In the genomic region with DNA sequence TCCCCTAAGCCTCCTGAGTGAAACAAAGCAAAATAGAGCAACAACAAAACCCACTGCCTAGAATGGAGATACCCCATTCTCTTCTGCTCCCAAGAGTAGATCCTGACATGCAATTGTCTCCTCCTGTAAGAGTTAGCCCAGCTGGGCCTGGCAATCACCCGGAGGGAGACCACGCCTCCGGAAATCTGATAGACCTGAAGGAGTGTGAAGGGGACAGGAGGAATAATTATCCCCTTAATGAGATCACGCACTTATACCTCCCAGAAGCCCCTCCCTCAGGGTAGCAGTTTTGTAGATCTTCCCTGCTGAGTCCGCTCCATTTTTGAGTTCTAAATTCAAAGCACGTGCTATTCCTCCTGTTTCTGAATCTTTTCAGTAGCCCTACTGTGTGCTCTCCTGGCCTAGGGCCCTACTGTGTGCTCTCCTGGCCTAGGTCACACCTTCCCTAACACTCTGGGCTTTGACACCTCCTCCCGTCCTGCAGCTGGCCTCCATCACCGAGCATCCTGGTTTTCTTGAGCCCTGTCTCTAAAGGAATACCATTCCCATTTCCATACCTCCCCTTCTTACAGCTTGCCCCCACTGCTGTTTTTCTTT, we compare ENCODE assay signal across 21 mouse cellular contexts.
DNase-seq lines count a peak whose midpoint lies in the region; ATAC-seq lines count a peak whose summit lies in the region.
"Had no signal": no experiment of that assay in that cellular context is flagged by ENCODE, and none has a peak within 500 bp of the region (broad histone marks: within the 10 kb centered on the region; RNA-seq: fewer than 3 reads in every experiment).

No protein-coding gene starts in this region.

- peaks cover 2% of the 10 kb centered on the region; the same call in 1 of the 2 replicates for H3K4me1 ChIP-seq in forebrain, embryonic 14.5 days (ENCODE audit: control insufficient read depth, insufficient read depth, low read length)
- H3K4me1 ChIP-seq in forebrain, embryonic 16.5 days (replicated peaks; ENCODE audit: control insufficient read depth, insufficient read depth, low read length) = peaks cover 9% of the 10 kb centered on the region
- peaks cover 19% of the 10 kb centered on the region for H3K4me1 ChIP-seq in heart, embryonic 15.5 days (replicated peaks)
- peaks cover 31% of the 10 kb centered on the region for H3K4me1 ChIP-seq in limb, embryonic 12.5 days (replicated peaks)
- peaks cover 24% of the 10 kb centered on the region for H3K4me1 ChIP-seq in limb, embryonic 10.5 days
- peaks cover 12% of the 10 kb centered on the region; the same call in 1 of the 2 replicates for H3K4me1 ChIP-seq in embryonic facial prominence, embryonic 15.5 days
- H3K4me1 ChIP-seq: intestine, embryonic 15.5 days; neural tube, embryonic 12.5 days had no signal

- 0 out of 2 replicates have a peak, but pooled peaks have one; percentile 33 for ATAC-seq in forebrain, embryonic 14.5 days
- no peak for ATAC-seq in forebrain, embryonic 16.5 days
- no peak for ATAC-seq in heart, embryonic 15.5 days (replicated peaks; ENCODE audit: insufficient number of reproducible peaks, insufficient read depth, low FRiP score, low read depth)
- no peak for ATAC-seq in limb, embryonic 12.5 days (ENCODE audit: insufficient number of reproducible peaks, insufficient read depth, low FRiP score, low TSS enrichment, low read depth)
- no peak for ATAC-seq in embryonic facial prominence, embryonic 15.5 days (ENCODE audit: insufficient number of reproducible peaks, low FRiP score, low TSS enrichment, low read depth)
- ATAC-seq: CD4-positive, CD25-positive, alpha-beta regulatory T cell, adult 4 months; intestine, embryonic 15.5 days had no signal

- no peak overlapping the region for H3K4me2 ChIP-seq in forebrain, embryonic 14.5 days (ENCODE audit: low read length)
- H3K4me2 ChIP-seq in forebrain, embryonic 16.5 days (ENCODE audit: low read length) = no peak overlapping the region
- peak overlapping the region; percentile 37 for H3K4me2 ChIP-seq in heart, embryonic 15.5 days
- 0 out of 2 replicates have a peak overlapping the region, but pooled peaks have one; percentile 28 for H3K4me2 ChIP-seq in limb, embryonic 12.5 days
- no peak overlapping the region for H3K4me2 ChIP-seq in embryonic facial prominence, embryonic 15.5 days (replicated peaks)
- H3K4me2 ChIP-seq: forebrain, embryonic 13.5 days; hindbrain, embryonic 15.5 days; intestine, embryonic 15.5 days; limb, embryonic 15.5 days; lung, embryonic 14.5 days; neural tube, embryonic 12.5 days had no signal

- no peak for DNase-seq in forebrain, embryonic 14.5 days (ENCODE audit: low spot score)
- DNase-seq in heart, adult 11 months = no peak
- no peak for DNase-seq in limb, embryonic 10.5 days (ENCODE audit: low spot score)
- DNase-seq in kidney, postnatal 14 days = no peak
- DNase-seq: cerebellum, adult 11 months; gastrocnemius, postnatal 10 days; layer of hippocampus, adult 9-11 months; thymus, adult 18-20 months had no signal

- no peak overlapping the region for H3K4me3 ChIP-seq in forebrain, embryonic 14.5 days (ENCODE audit: low read depth, low read length)
- H3K4me3 ChIP-seq in forebrain, embryonic 16.5 days (replicated peaks; ENCODE audit: low read length) = no peak overlapping the region
- no peak overlapping the region for H3K4me3 ChIP-seq in heart, embryonic 15.5 days
- H3K4me3 ChIP-seq in limb, embryonic 12.5 days (replicated peaks) = no peak overlapping the region
- no peak overlapping the region for H3K4me3 ChIP-seq in limb, embryonic 10.5 days
- H3K4me3 ChIP-seq in embryonic facial prominence, embryonic 15.5 days (replicated peaks) = no peak overlapping the region
- H3K4me3 ChIP-seq: forebrain, embryonic 13.5 days; hindbrain, embryonic 15.5 days; intestine, embryonic 15.5 days; limb, embryonic 15.5 days; neural tube, embryonic 12.5 days had no signal

- no peaks in the 10 kb centered on the region for H3K27me3 ChIP-seq in forebrain, embryonic 14.5 days (replicated peaks; ENCODE audit: control insufficient read depth, insufficient read depth, low read length)
- H3K27me3 ChIP-seq in forebrain, embryonic 16.5 days (replicated peaks; ENCODE audit: control insufficient read depth, insufficient read depth, low read length) = no peaks in the 10 kb centered on the region
- no peaks in the 10 kb centered on the region for H3K27me3 ChIP-seq in heart, embryonic 15.5 days
- no peaks in the 10 kb centered on the region for H3K27me3 ChIP-seq in limb, embryonic 12.5 days
- no peaks in the 10 kb centered on the region for H3K27me3 ChIP-seq in limb, embryonic 10.5 days (ENCODE audit: low read depth, poor library complexity, severe bottlenecking)
- H3K27me3 ChIP-seq in embryonic facial prominence, embryonic 15.5 days = no peaks in the 10 kb centered on the region
- H3K27me3 ChIP-seq: forebrain, embryonic 13.5 days; hindbrain, embryonic 15.5 days; intestine, embryonic 15.5 days; limb, embryonic 15.5 days; neural tube, embryonic 12.5 days; Patski had no signal

- H3K36me3 ChIP-seq in forebrain, embryonic 14.5 days (ENCODE audit: control insufficient read depth, insufficient read depth, low read length) = no peaks in the 10 kb centered on the region
- no peaks in the 10 kb centered on the region for H3K36me3 ChIP-seq in forebrain, embryonic 16.5 days (ENCODE audit: control insufficient read depth, insufficient read depth)
- H3K36me3 ChIP-seq in heart, embryonic 15.5 days = no peaks in the 10 kb centered on the region
- no peaks in the 10 kb centered on the region for H3K36me3 ChIP-seq in limb, embryonic 12.5 days
- H3K36me3 ChIP-seq in limb, embryonic 10.5 days = no peaks in the 10 kb centered on the region
- H3K36me3 ChIP-seq in embryonic facial prominence, embryonic 15.5 days = no peaks in the 10 kb centered on the region
- H3K36me3 ChIP-seq: hindbrain, embryonic 15.5 days; intestine, embryonic 15.5 days; limb, embryonic 15.5 days; neural tube, embryonic 12.5 days had no signal

- no peak overlapping the region for H3K27ac ChIP-seq in forebrain, embryonic 14.5 days (ENCODE audit: low read depth, low read length)
- H3K27ac ChIP-seq in forebrain, embryonic 16.5 days (ENCODE audit: low read length) = no peak overlapping the region
- H3K27ac ChIP-seq in heart, embryonic 15.5 days = peak overlapping the region; percentile 80
- peak overlapping the region; percentile 42; the same call in 1 of the 2 replicates for H3K27ac ChIP-seq in limb, embryonic 12.5 days
- no peak overlapping the region for H3K27ac ChIP-seq in limb, embryonic 10.5 days
- H3K27ac ChIP-seq in embryonic facial prominence, embryonic 15.5 days (replicated peaks) = 0 out of 2 replicates have a peak overlapping the region, but pooled peaks have one; percentile 17
- H3K27ac ChIP-seq: forebrain, embryonic 13.5 days; hindbrain, embryonic 15.5 days; intestine, embryonic 15.5 days; limb, embryonic 15.5 days; liver, embryonic 14.5 days; neural tube, embryonic 12.5 days had no signal

- H3K9ac ChIP-seq in forebrain, embryonic 14.5 days (ENCODE audit: low read length) = no peak overlapping the region
- H3K9ac ChIP-seq in forebrain, embryonic 16.5 days (replicated peaks; ENCODE audit: low read depth, low read length) = no peak overlapping the region
- no peak overlapping the region for H3K9ac ChIP-seq in heart, embryonic 15.5 days
- no peak overlapping the region for H3K9ac ChIP-seq in limb, embryonic 12.5 days (replicated peaks)
- H3K9ac ChIP-seq in embryonic facial prominence, embryonic 15.5 days = no peak overlapping the region
- H3K9ac ChIP-seq: forebrain, embryonic 13.5 days; hindbrain, embryonic 15.5 days; intestine, embryonic 15.5 days; limb, embryonic 15.5 days; liver, embryonic 14.5 days; lung, embryonic 14.5 days; neural tube, embryonic 12.5 days had no signal

- WGBS in forebrain, embryonic 14.5 days = 54% methylated on average over 8 of the region's 8 CpGs
- WGBS in forebrain, embryonic 16.5 days = 57% methylated on average over 8 of the region's 8 CpGs
- WGBS in heart, embryonic 15.5 days = 67% methylated on average over 8 of the region's 8 CpGs
- 38% methylated on average over 8 of the region's 8 CpGs for WGBS in limb, embryonic 12.5 days
- 52% methylated on average over 8 of the region's 8 CpGs for WGBS in limb, embryonic 10.5 days
- WGBS in embryonic facial prominence, embryonic 15.5 days = 58% methylated on average over 8 of the region's 8 CpGs

- no peaks in the 10 kb centered on the region for H3K9me3 ChIP-seq in forebrain, embryonic 14.5 days (replicated peaks; ENCODE audit: control insufficient read depth, low read length)
- 0 out of 2 replicates have a peak, but pooled peaks cover 4% of the 10 kb centered on the region for H3K9me3 ChIP-seq in forebrain, embryonic 16.5 days (ENCODE audit: control insufficient read depth, low read length)
- no peaks in the 10 kb centered on the region for H3K9me3 ChIP-seq in heart, embryonic 15.5 days (replicated peaks)
- H3K9me3 ChIP-seq in limb, embryonic 12.5 days = peaks cover 7% of the 10 kb centered on the region; the same call in 1 of the 2 replicates
- no peaks in the 10 kb centered on the region for H3K9me3 ChIP-seq in limb, embryonic 10.5 days (replicated peaks)
- no peaks in the 10 kb centered on the region for H3K9me3 ChIP-seq in embryonic facial prominence, embryonic 15.5 days (replicated peaks)
- H3K9me3 ChIP-seq: hindbrain, embryonic 15.5 days; intestine, embryonic 15.5 days; limb, embryonic 15.5 days had no signal

Comparison
In these comparisons a context has a peak if more than half of its experiments do, and no peak if none do; other contexts are left out.
1. H3K27ac ChIP-seq: peak in heart, embryonic 15.5 days (single experiment), limb, embryonic 12.5 days (single experiment) and embryonic facial prominence, embryonic 15.5 days (single experiment); none in forebrain, embryonic 14.5 days (single experiment), forebrain, embryonic 16.5 days (single experiment) and limb, embryonic 10.5 days (single experiment).
2. H3K4me2 ChIP-seq: peak in heart, embryonic 15.5 days (single experiment) and limb, embryonic 12.5 days (single experiment); none in forebrain, embryonic 14.5 days (single experiment), forebrain, embryonic 16.5 days (single experiment) and embryonic facial prominence, embryonic 15.5 days (single experiment).